Mouse (Mus musculus) T-helper 1 cell (primary cell): Measurements from ENCODE around the gene Ssxb8.
"Not testable (repeated sequence)": the region's sequence is repeated elsewhere in the genome, so short reads cannot be mapped to it uniquely, and the experiment has no call there.

ENCODE experiments used
- in situ Hi-C: fragments of 300-600 bp; cut with MboI, MseI; formaldehyde crosslinking; loops from one replicate; pipeline ENCODE4 v1.15.1; 2025; ENCODE audit warnings: high pct_unique_total_duplicates

Ssxb8 gene

GRCm38 (mm10) chrX:8690744-8691143 is at the start of gene Ssxb8:
Gene Ssxb8, minus strand, starts transcription at chrX:8690844.
- in situ Hi-C loops = not testable (repeated sequence)

DNA sequence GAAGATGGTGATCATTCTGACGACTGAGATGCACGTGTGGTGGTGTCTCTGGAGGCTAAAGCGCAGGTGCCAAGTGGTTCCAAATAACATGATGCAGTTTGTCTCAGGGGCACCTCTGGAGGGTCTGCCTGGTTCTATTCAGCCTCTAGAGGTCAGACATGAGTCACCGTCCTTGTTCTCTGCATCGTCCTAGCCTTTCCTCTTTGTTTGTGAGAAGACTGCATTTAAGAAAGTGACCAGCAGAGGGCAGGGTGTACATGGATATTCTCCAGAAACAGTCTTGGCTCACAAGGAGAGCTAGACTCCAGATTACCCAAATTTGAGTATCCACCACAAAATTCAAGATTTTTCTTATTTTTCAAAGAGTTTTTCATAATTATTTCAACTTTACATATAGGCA is 42.3 kb upstream of the Ssxb8 start:
- in situ Hi-C loops = no loop called here

- in situ Hi-C loops = no loop called here
Measured at GRCm38 (mm10) chrX:8663085-8663484, 27.6 kb downstream of the Ssxb8 start.
